In genomic region chr15:12193880-12194816, GRCm38 (mm10) we compare ENCODE assay signal across 7 mouse cellular contexts. TPM values are rescaled to one million over a fixed set of nuclear protein-coding genes. Genes with fewer than 3 reads are reported as not detected.
DNase-seq lines count a peak whose midpoint lies in the region; ATAC-seq and TF ChIP-seq lines count a peak whose summit lies in the region.

No protein-coding gene starts in this region.

- H3K9me3 ChIP-seq in limb, embryonic 13.5 days = no peaks in the 10 kb centered on the region

- peak overlapping the region; percentile 49 for H3K4me2 ChIP-seq in limb, embryonic 13.5 days (replicated peaks)

- H3K27ac ChIP-seq in testis, adult 2 months (ENCODE audit: control insufficient read depth, insufficient read depth, low read depth, low read length) = no peak overlapping the region
- peak overlapping the region; percentile 92 for H3K27ac ChIP-seq in limb, embryonic 13.5 days

- intact Hi-C loops in left cerebral cortex, postnatal 36 days (cut with DNase I) = loop anchor here (10.0 kb wide), 1 partner anchor 381 kb away; no protein-coding TSS in a partner anchor

- H3K4me1 ChIP-seq in testis, adult 2 months (ENCODE audit: control insufficient read depth, insufficient read depth, low read length) = no peaks in the 10 kb centered on the region; the same call in none of the 2 replicates
- peaks cover 44% of the 10 kb centered on the region for H3K4me1 ChIP-seq in limb, embryonic 13.5 days

- no peaks in the 10 kb centered on the region for H3K27me3 ChIP-seq in testis, adult 2 months (ENCODE audit: control insufficient read depth, insufficient read depth, low read length)
- H3K27me3 ChIP-seq in limb, embryonic 13.5 days = no peaks in the 10 kb centered on the region

- peak overlapping the region; percentile 45; the same call in 1 of the 2 replicates for H3K9ac ChIP-seq in limb, embryonic 13.5 days

- TF ChIP-seq CTCF in testis, adult 2 months (IDR thresholded peaks at IDR 0.05; ENCODE audit: control insufficient read depth, insufficient read depth, insufficient replicate concordance, low read depth, low read length) = no peak

- H3K4me3 ChIP-seq in testis, adult 2 months (ENCODE audit: control insufficient read depth, low read depth, low read length) = peak overlapping the region; percentile 81
- 0 out of 2 replicates have a peak overlapping the region, but pooled peaks have one; percentile 3 for H3K4me3 ChIP-seq in limb, embryonic 13.5 days

- no peak for TF ChIP-seq POLR2A in testis, adult 2 months (IDR thresholded peaks at IDR 0.05; ENCODE audit: control insufficient read depth, low read depth, low read length)

- H3K36me3 ChIP-seq in testis, adult 2 months (ENCODE audit: control insufficient read depth, insufficient read depth, low read length) = no peaks in the 10 kb centered on the region
- peaks cover 10% of the 10 kb centered on the region for H3K36me3 ChIP-seq in limb, embryonic 13.5 days

- DNase-seq in testis, postnatal 14 days (ENCODE audit: low spot score) = no peak
- peak; percentile 60 for DNase-seq in fibroblast of lung, adult 2 months (ENCODE audit: low read depth)
- DNase-seq in yolk sac, embryonic 10.5 days (ENCODE audit: low spot score) = peak; percentile 69
- DNase-seq in spleen, postnatal 14 days (ENCODE audit: low spot score in 2 of 2) = no peak
- no peak for DNase-seq in left cerebral cortex, postnatal 36 days (ENCODE audit: low spot score in 2 of 2)

- WGBS in limb, embryonic 13.5 days = 23% methylated on average over 25 of the region's 25 CpGs

- peak; percentile 86 for ATAC-seq in limb, embryonic 13.5 days (ENCODE audit: low FRiP score, low read depth)

RNA-seq across cellular contexts. Expression of gene Mtmr12, which starts 10.7 kb away (rescaled TPM):
- polyA plus RNA-seq in testis, adult 2 months (2012; rRNA removed) = 26.2 and 27.0 TPM in 2 replicates
- polyA plus RNA-seq in limb, embryonic 13.5 days (2015; fragmentation: Nextera tagmentation; extraction: Ambion mirVana) = 16.3 and 18.5 TPM in 2 replicates
- 10 to 100 TPM; 41.4 to 47.3 TPM for total RNA-seq in left cerebral cortex, postnatal 36 days (2021)

Comparison
In these comparisons a context has a peak if more than half of its experiments do, and no peak if none do; other contexts are left out.
1. DNase-seq: peak in fibroblast of lung, adult 2 months (single experiment) and yolk sac, embryonic 10.5 days (single experiment); none in testis, postnatal 14 days (single experiment), spleen, postnatal 14 days (0 of 2) and left cerebral cortex, postnatal 36 days (0 of 2).